Mouse (Mus musculus) MEL (cell line): ENCODE data around the gene Dgcr2.

Experiments
- CTCF ChIP-seq, 3 experiments: IDR thresholded peaks in 2 of 3; conservative IDR thresholded peaks in 1 of 3; 2 replicates each; pipeline ENCODE4 v1.5.1; 2011 to 2012; ENCODE audit warnings: low read length in 3 of 3, low read depth in 2 of 3, mild to moderate bottlenecking in 2 of 3, improper control_type of control experiment in 1 of 3, inconsistent platforms in 1 of 3, mixed read lengths in 1 of 3, moderate library complexity in 1 of 3; ENCODE audit not compliant: control insufficient read depth in 1 of 3, insufficient read depth in 1 of 3, poor library complexity in 1 of 3, severe bottlenecking in 1 of 3
- EP300 ChIP-seq, 2 experiments: IDR thresholded peaks; 2 replicates each; pipeline ENCODE4 v1.6.1; 2011; ENCODE audit warnings: improper control_type of control experiment in 2 of 2, low read length in 2 of 2, low read depth in 1 of 2, mild to moderate bottlenecking in 1 of 2
- GATA1 ChIP-seq: IDR thresholded peaks from 2 replicates; pipeline ENCODE4 v1.6.1; 2011; ENCODE audit warnings: low read depth, low read length, improper control_type of control experiment
- JUND ChIP-seq: IDR thresholded peaks from 2 replicates; pipeline ENCODE4 v1.6.1; 2011; ENCODE audit warnings: low read depth, mild to moderate bottlenecking, improper control_type of control experiment, low read length
- MXI1 ChIP-seq: IDR thresholded peaks from 2 replicates; pipeline ENCODE4 v1.6.1; 2011; ENCODE audit warnings: mild to moderate bottlenecking, low read depth, low read length, improper control_type of control experiment
- POLR2A ChIP-seq, 2 experiments: IDR thresholded peaks; 2 replicates each; pipeline ENCODE4 v1.6.1; 2011 to 2012; ENCODE audit warnings: low read length in 2 of 2, mild to moderate bottlenecking in 2 of 2, control low read depth in 1 of 2, improper control_type of control experiment in 1 of 2, low read depth in 1 of 2, moderate library complexity in 1 of 2; ENCODE audit not compliant: control insufficient read depth in 1 of 2, insufficient read depth in 1 of 2, poor library complexity in 1 of 2
- TCF12 ChIP-seq: IDR thresholded peaks from 2 replicates; pipeline ENCODE4 v1.6.1; 2014; ENCODE audit warnings: low read depth, mild to moderate bottlenecking, inconsistent platforms, low read length, improper control_type of control experiment, moderate library complexity
- UBTF ChIP-seq: IDR thresholded peaks from 2 replicates; pipeline ENCODE4 v1.6.1; 2012; ENCODE audit warnings: low read depth, mild to moderate bottlenecking, inconsistent platforms, low read length, improper control_type of control experiment, moderate library complexity, borderline replicate concordance; ENCODE audit not compliant: insufficient read depth
- ZC3H11A ChIP-seq: IDR thresholded peaks from 2 replicates; pipeline ENCODE4 v1.6.1; 2012; ENCODE audit warnings: low read depth, mild to moderate bottlenecking, inconsistent platforms, low read length, improper control_type of control experiment
- ZMIZ1 ChIP-seq: IDR thresholded peaks from 2 replicates; pipeline ENCODE4 v1.6.1; 2012; ENCODE audit warnings: low read depth, mild to moderate bottlenecking, inconsistent platforms, low read length, improper control_type of control experiment, moderate library complexity

GRCm38 (mm10) chr16:17943466-17943865 is 45.1 kb upstream of the Dgcr2 start:
- TF ChIP-seq JUND = no peak
- no peak for TF ChIP-seq ZC3H11A
- TF ChIP-seq CTCF (IDR thresholded peaks at IDR 0.05 in 2 of 3, conservative IDR thresholded peaks at IDR 0.05 in 1 of 3; ENCODE audit: control insufficient read depth in 1 of 3, insufficient read depth in 1 of 3, low read depth in 2 of 3, low read length in 3 of 3, poor library complexity in 1 of 3, severe bottlenecking in 1 of 3) = no peak
- TF ChIP-seq TCF12 = no peak
- TF ChIP-seq UBTF = no peak
- TF ChIP-seq MXI1 = no peak
- no peak for TF ChIP-seq EP300 (IDR thresholded peaks at IDR 0.05; ENCODE audit: low read depth in 1 of 2, low read length in 2 of 2)
- no peak for TF ChIP-seq GATA1
- no peak for TF ChIP-seq ZMIZ1
- no peak for TF ChIP-seq POLR2A (IDR thresholded peaks at IDR 0.05; ENCODE audit: control insufficient read depth in 1 of 2, insufficient read depth in 1 of 2, low read depth in 1 of 2, low read length in 2 of 2, poor library complexity in 1 of 2)
